Mouse (Mus musculus) lung, embryonic 16.5 days (tissue): Measurements from ENCODE around the gene Rps6ka2. TPM values are rescaled to one million over a fixed set of nuclear protein-coding genes. Genes with fewer than 3 reads are reported as not detected.

ENCODE experiments used
- polyA plus RNA-seq: library from polyadenylated mRNA; unstranded; fragments of >200 nt; fragmentation: Nextera tagmentation; extraction: Ambion mirVana; gene quantifications from 2 replicates; pipeline ENCODE4 v1.2.1, GENCODE M21; 2015

Gene Rps6ka2
- polyA plus RNA-seq, 1 experiment from 2014 or later, result 10.6 TPM

Other genes starting within 250 kb of the Rps6ka2 start
- gene Rsph3b, start 221.4 kb upstream of the Rps6ka2 start, polyA plus RNA-seq, result 48.9 TPM in 2 replicates
- gene Tagap1, start 209.0 kb upstream of the Rps6ka2 start, polyA plus RNA-seq, result 51.3 and 52.5 TPM in 2 replicates
- 287 and 340 TPM in 2 replicates for gene Rnaset2b, start 199.5 kb upstream of the Rps6ka2 start, polyA plus RNA-seq
- gene Gm49721, start 191.2 kb upstream of the Rps6ka2 start, polyA plus RNA-seq, result 0.33 and 0.52 TPM in 2 replicates
- gene Gm1604a, start 144.5 kb upstream of the Rps6ka2 start, polyA plus RNA-seq, result not detected in 2 replicates
- not detected in 2 replicates for gene Tcp10a, start 154.5 kb downstream of the Rps6ka2 start, polyA plus RNA-seq
- not detected in 2 replicates for gene Ttll2, start 182.6 kb downstream of the Rps6ka2 start, polyA plus RNA-seq
- not detected in 2 replicates for gene Gm49630, start 201.9 kb downstream of the Rps6ka2 start, polyA plus RNA-seq
- gene Unc93a2, start 215.3 kb downstream of the Rps6ka2 start, polyA plus RNA-seq, result not detected in 2 replicates